Mouse (Mus musculus) liver, postnatal 0 days (tissue): ENCODE measurements around the gene Clip3.

Source experiments
- CTCF ChIP-seq: sonication (generic); IDR thresholded peaks from 2 replicates; pipeline ENCODE4 v1.5.1; 2016; ENCODE audit warnings: antibody characterized with exemption, low read depth
- EP300 ChIP-seq: IDR thresholded peaks from 2 replicates; pipeline ENCODE4 v1.6.1; 2016; ENCODE audit warnings: antibody characterized with exemption, low read depth, mild to moderate bottlenecking

DNA sequence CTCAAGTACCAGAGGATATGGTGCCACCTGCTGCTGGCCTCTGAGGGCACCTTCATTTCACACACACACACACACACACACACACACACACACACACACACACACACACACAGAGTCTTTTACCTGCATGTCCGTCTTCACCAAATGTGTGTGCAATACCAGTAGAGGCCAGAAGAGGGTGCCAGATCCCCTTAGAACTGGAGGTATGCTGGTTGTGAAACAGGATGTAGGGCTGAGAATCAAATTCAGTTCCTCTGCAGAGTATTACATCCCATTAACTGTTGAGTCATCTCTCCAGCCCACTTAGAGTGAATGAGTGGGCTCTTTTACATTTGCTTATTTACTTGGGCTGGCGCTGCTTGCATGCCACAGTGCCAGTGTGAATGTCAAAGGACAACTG lies 33.8 kb downstream of the Clip3 start:
- TF ChIP-seq CTCF = peak; percentile 82
- TF ChIP-seq EP300 = no peak
